Mouse (Mus musculus) heart, postnatal 25 days (tissue): ENCODE data around the gene Olfr1441. TPM values are rescaled to one million over a fixed set of nuclear protein-coding genes. Genes with fewer than 3 reads are reported as not detected.

Experiments used
- DNase-seq: peaks from one replicate; pipeline ENCODE4 v3.0.0; 2022; ENCODE audit warnings: low spot score
- intact Hi-C: fragments of 180-260 bp; cut with DNase I; formaldehyde crosslinking; loops from one replicate; pipeline ENCODE4 v1.15.1; 2025
- total RNA-seq, 2 experiments: library from RNA; stranded (reverse); gene quantifications; 2 replicates each; pipeline ENCODE4 v1.2.3; 2021

The Olfr1441 gene
- not detected for total RNA-seq

GRCm38 (mm10) chr19:12417361-12417760 is at the start of gene Olfr1441:
Olfr1441 (plus strand) TSS chr19:12417433.
- intact Hi-C loops, result no loop called here
- no peak for DNase-seq

- intact Hi-C loops, result no loop called here
Measured at GRCm38 (mm10) chr19:12373004-12373403, 44.2 kb upstream of the Olfr1441 start.

GRCm38 (mm10) chr19:12374465-12375025 is 42.7 kb upstream of the Olfr1441 start:
- DNase-seq, result no peak
- intact Hi-C loops, result no loop called here

More at GRCm38 (mm10) chr19:12373004-12373403, 44.2 kb upstream of the Olfr1441 start:
- no peak for DNase-seq

GRCm38 (mm10) chr19:12386979-12387378 is 30.3 kb upstream of the Olfr1441 start, which contains the start of gene Olfr1440:
Olfr1440 (plus strand) TSS chr19:12387279.
- DNase-seq, result no peak
- intact Hi-C loops, result no loop called here

- DNase-seq, result no peak
- intact Hi-C loops, result no loop called here
Measured at GRCm38 (mm10) chr19:12413737-12414136, 3.5 kb upstream of the Olfr1441 start.

- intact Hi-C loops, result no loop called here
- DNase-seq, result no peak
Measured at GRCm38 (mm10) chr19:12418312-12418711, 1.1 kb downstream of the Olfr1441 start.

GRCm38 (mm10) chr19:12420555-12420954 is 3.3 kb downstream of the Olfr1441 start:
- intact Hi-C loops, result no loop called here

GRCm38 (mm10) chr19:12421680-12422079 is 4.4 kb downstream of the Olfr1441 start:
- intact Hi-C loops, result no loop called here
- no peak for DNase-seq

More at GRCm38 (mm10) chr19:12420555-12420954, 3.3 kb downstream of the Olfr1441 start:
- DNase-seq, result no peak

- DNase-seq, result no peak
- intact Hi-C loops, result no loop called here
Measured at GRCm38 (mm10) chr19:12427101-12427500, 9.9 kb downstream of the Olfr1441 start.

- DNase-seq, result no peak
- intact Hi-C loops, result no loop called here
Measured at GRCm38 (mm10) chr19:12427605-12428004, 10.4 kb downstream of the Olfr1441 start, which contains the start of gene Pfpl. Pfpl (plus strand) TSS chr19:12427905.

GRCm38 (mm10) chr19:12433033-12433432 is 15.8 kb downstream of the Olfr1441 start:
- intact Hi-C loops, result loop anchor here (5.0 to 10.0 kb wide), 2 partner anchors 69 to 162 kb away; partner anchors contain the start of genes Dtx4 and Gm4952

GRCm38 (mm10) chr19:12435011-12435416 is 17.8 kb downstream of the Olfr1441 start:
- intact Hi-C loops, result loop anchor here (10.0 kb wide), 1 partner anchor 160 kb away; the partner anchor contains the start of gene Gm4952
- DNase-seq, result no peak

More at GRCm38 (mm10) chr19:12433033-12433432, 15.8 kb downstream of the Olfr1441 start:
- DNase-seq, result peak; percentile 16

- intact Hi-C loops, result loop anchor here (10.0 kb wide), 1 partner anchor 159 kb away; the partner anchor contains the start of gene Gm4952
Measured at GRCm38 (mm10) chr19:12435750-12436524, 18.7 kb downstream of the Olfr1441 start.

GRCm38 (mm10) chr19:12439581-12439980 is 22.3 kb downstream of the Olfr1441 start:
- DNase-seq, result no peak

More at GRCm38 (mm10) chr19:12435750-12436524, 18.7 kb downstream of the Olfr1441 start:
- no peak for DNase-seq

GRCm38 (mm10) chr19:12440103-12440725 is 23.0 kb downstream of the Olfr1441 start:
- intact Hi-C loops, result no loop called here
- no peak for DNase-seq

More at GRCm38 (mm10) chr19:12439581-12439980, 22.3 kb downstream of the Olfr1441 start:
- intact Hi-C loops, result loop anchor here (10.0 kb wide), 1 partner anchor 155 kb away; the partner anchor contains the start of gene Gm4952

- intact Hi-C loops, result no loop called here
- DNase-seq, result no peak
Measured at GRCm38 (mm10) chr19:12442560-12442959, 25.3 kb downstream of the Olfr1441 start.

- DNase-seq, result no peak
- intact Hi-C loops, result no loop called here
Measured at GRCm38 (mm10) chr19:12445014-12445413, 27.8 kb downstream of the Olfr1441 start.

GRCm38 (mm10) chr19:12457401-12458066 is 40.3 kb downstream of the Olfr1441 start:
- intact Hi-C loops, result no loop called here
- DNase-seq, result no peak

- no peak for DNase-seq
- intact Hi-C loops, result no loop called here
Measured at GRCm38 (mm10) chr19:12459516-12459915, 42.3 kb downstream of the Olfr1441 start.
